In the genomic region with DNA sequence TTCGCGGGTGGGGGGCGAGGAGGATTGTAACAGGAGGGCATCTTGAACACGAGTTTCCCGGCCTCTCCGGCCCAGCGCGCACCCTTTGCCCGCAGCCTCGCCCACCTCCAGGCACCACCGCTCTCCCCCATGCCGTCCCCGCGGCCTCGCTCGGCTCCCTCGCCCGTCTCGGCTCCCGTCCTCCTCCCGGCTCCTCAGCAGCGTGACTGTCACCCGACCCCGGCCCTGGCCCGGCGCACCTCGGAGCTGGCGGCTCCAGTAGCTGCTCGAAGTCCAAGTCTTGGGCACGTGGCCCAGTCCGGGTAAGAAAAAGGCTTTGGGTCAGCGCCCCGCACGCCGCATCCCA, we compare ENCODE assay signal across 7 mouse cellular contexts. TPM values are rescaled to one million over a fixed set of nuclear protein-coding genes. Genes with fewer than 3 reads are reported as not detected.
DNase-seq lines count a peak whose midpoint lies in the region; ATAC-seq and TF ChIP-seq lines count a peak whose summit lies in the region.

No protein-coding gene starts in this region.

- H3K4me2 ChIP-seq in neural tube, embryonic 11.5 days (ENCODE audit: low read depth): peak overlapping the region; percentile 93
- H3K4me2 ChIP-seq in limb, embryonic 14.5 days (replicated peaks; ENCODE audit: low read depth, low read length, severe bottlenecking): peak overlapping the region; percentile 72
- peak overlapping the region; percentile 64 for H3K4me2 ChIP-seq in stomach, embryonic 14.5 days (replicated peaks; ENCODE audit: low read depth, low read length)

- H3K27ac ChIP-seq in neural tube, embryonic 11.5 days (ENCODE audit: low read depth, low read length): peak overlapping the region; percentile 78; the same call in 1 of the 2 replicates
- H3K27ac ChIP-seq in limb, embryonic 14.5 days (replicated peaks; ENCODE audit: low read depth, low read length): peak overlapping the region; percentile 83
- peak overlapping the region; percentile 86 for H3K27ac ChIP-seq in stomach, embryonic 14.5 days (ENCODE audit: low read length)

- WGBS in neural tube, embryonic 11.5 days: under 1% methylated on average over 34 of the region's 35 CpGs
- WGBS in limb, embryonic 14.5 days: 1% methylated on average over 31 of the region's 35 CpGs
- 0% methylated on average over 32 of the region's 35 CpGs for whole genome bisulfite sequencing in stomach, embryonic 14.5 days

- no peak for DNase-seq in neural tube, embryonic 11.5 days (ENCODE audit: low spot score)
- DNase-seq in neural tube, embryonic 10.5 days (ENCODE audit: extremely low spot score, low spot score): no peak
- DNase-seq in limb, embryonic 14.5 days (ENCODE audit: low spot score): no peak
- no peak for DNase-seq in right cerebral cortex, adult 18-20 months
- no peak for DNase-seq in ovary, adult 18-20 months (ENCODE audit: low spot score)

- H3K4me1 ChIP-seq in neural tube, embryonic 11.5 days (ENCODE audit: control insufficient read depth, insufficient read depth, low read length): peaks cover 11% of the 10 kb centered on the region
- H3K4me1 ChIP-seq in limb, embryonic 14.5 days (ENCODE audit: control insufficient read depth, insufficient read depth, low read length): peaks cover 7% of the 10 kb centered on the region
- peaks cover 4% of the 10 kb centered on the region; the same call in 1 of the 2 replicates for H3K4me1 ChIP-seq in stomach, embryonic 14.5 days (ENCODE audit: control insufficient read depth, insufficient read depth, low read length)

- peak overlapping the region; percentile 88 for H3K9ac ChIP-seq in neural tube, embryonic 11.5 days (ENCODE audit: low read length)
- H3K9ac ChIP-seq in limb, embryonic 14.5 days (ENCODE audit: low read depth, low read length, severe bottlenecking): peak overlapping the region; percentile 89
- peak overlapping the region; percentile 87 for H3K9ac ChIP-seq in stomach, embryonic 14.5 days (replicated peaks; ENCODE audit: low read depth, low read length)

- H3K4me3 ChIP-seq in neural tube, embryonic 11.5 days (ENCODE audit: low read depth, low read length): peak overlapping the region; percentile 81
- H3K4me3 ChIP-seq in limb, embryonic 14.5 days (replicated peaks; ENCODE audit: low read length): peak overlapping the region; percentile 97
- peak overlapping the region; percentile 89 for H3K4me3 ChIP-seq in stomach, embryonic 14.5 days (ENCODE audit: low read depth, low read length)

- TF ChIP-seq POLR2A in limb, embryonic 14.5 days (IDR thresholded peaks at IDR 0.05; ENCODE audit: borderline replicate concordance, extremely low read depth, insufficient read depth, insufficient read length): no peak

- no peaks in the 10 kb centered on the region for H3K9me3 ChIP-seq in neural tube, embryonic 11.5 days (ENCODE audit: control insufficient read depth, low read length)
- H3K9me3 ChIP-seq in limb, embryonic 14.5 days (ENCODE audit: control insufficient read depth, low read length): no peaks in the 10 kb centered on the region
- no peaks in the 10 kb centered on the region for H3K9me3 ChIP-seq in stomach, embryonic 14.5 days (ENCODE audit: control insufficient read depth, low read depth, low read length)

- ATAC-seq in neural tube, embryonic 11.5 days (ENCODE audit: insufficient read depth, low FRiP score, low TSS enrichment): peak; percentile 72
- peak; percentile 55 for ATAC-seq in erythroid progenitor cell, adult 5-6 weeks (replicated peaks; ENCODE audit: low FRiP score, poor library complexity, severe bottlenecking)
- ATAC-seq in limb, embryonic 14.5 days (ENCODE audit: low FRiP score, low read depth): peak; percentile 76
- ATAC-seq in stomach, embryonic 14.5 days (ENCODE audit: insufficient number of reproducible peaks, insufficient read depth, low FRiP score, low read depth): peak; percentile 62

- peaks cover 3% of the 10 kb centered on the region; the same call in 1 of the 2 replicates for H3K36me3 ChIP-seq in neural tube, embryonic 11.5 days (ENCODE audit: control insufficient read depth, insufficient read depth, low read length)
- peaks cover 27% of the 10 kb centered on the region for H3K36me3 ChIP-seq in limb, embryonic 14.5 days (ENCODE audit: control insufficient read depth, insufficient read depth, low read length)
- H3K36me3 ChIP-seq in stomach, embryonic 14.5 days (ENCODE audit: control insufficient read depth, insufficient read depth, low read length): no peaks in the 10 kb centered on the region; the same call in none of the 2 replicates

- no peaks in the 10 kb centered on the region for H3K27me3 ChIP-seq in neural tube, embryonic 11.5 days (ENCODE audit: control insufficient read depth, insufficient read depth, low read length)
- no peaks in the 10 kb centered on the region for H3K27me3 ChIP-seq in limb, embryonic 14.5 days (ENCODE audit: control insufficient read depth, insufficient read depth, low read length)
- H3K27me3 ChIP-seq in stomach, embryonic 14.5 days (ENCODE audit: control insufficient read depth, insufficient read depth, low read length): no peaks in the 10 kb centered on the region

RNA-seq across cellular contexts. Expression of a gene that starts 0.3 kb away (rescaled TPM):
- polyA plus RNA-seq in neural tube, embryonic 11.5 days (2014; fragmentation: Nextera tagmentation; extraction: Ambion mirVana): 25.6 and 28.7 TPM in 2 replicates
- total RNA-seq in erythroid progenitor cell, adult 5-6 weeks (2015; ENCODE audit: low replicate concordance): 4.3 and 9.2 TPM in 2 replicates
- total RNA-seq in erythroid progenitor cell, adult 5-6 weeks (2017; ENCODE audit: low replicate concordance): 5.6 and 6.0 TPM in 2 replicates
- 15.0 and 15.4 TPM in 2 replicates for polyA plus RNA-seq in limb, embryonic 14.5 days (2012; rRNA removed)
- 19.6 and 26.4 TPM in 2 replicates for polyA plus RNA-seq in limb, embryonic 14.5 days (2014; fragmentation: Nextera tagmentation; extraction: Ambion mirVana)
- polyA plus RNA-seq in stomach, embryonic 14.5 days (2014; fragmentation: Nextera tagmentation; extraction: Ambion mirVana): 16.9 and 23.4 TPM in 2 replicates

RNA-seq across cellular contexts. Expression of a gene that starts 8.7 kb away (rescaled TPM):
- 48.6 and 53.9 TPM in 2 replicates for polyA plus RNA-seq in neural tube, embryonic 11.5 days (2014; fragmentation: Nextera tagmentation; extraction: Ambion mirVana)
- 3.6 and 15.9 TPM in 2 replicates for total RNA-seq in erythroid progenitor cell, adult 5-6 weeks (2015; ENCODE audit: low replicate concordance)
- total RNA-seq in erythroid progenitor cell, adult 5-6 weeks (2017; ENCODE audit: low replicate concordance): 3.3 and 4.5 TPM in 2 replicates
- polyA plus RNA-seq in limb, embryonic 14.5 days (2012; rRNA removed): 72.1 and 77.7 TPM in 2 replicates
- polyA plus RNA-seq in limb, embryonic 14.5 days (2014; fragmentation: Nextera tagmentation; extraction: Ambion mirVana): 70.4 and 71.5 TPM in 2 replicates
- polyA plus RNA-seq in stomach, embryonic 14.5 days (2014; fragmentation: Nextera tagmentation; extraction: Ambion mirVana): 79.4 and 82.8 TPM in 2 replicates

RNA-seq across cellular contexts. Expression of a gene that starts 28.6 kb away (rescaled TPM):
- not detected in 2 replicates for polyA plus RNA-seq in neural tube, embryonic 11.5 days (2014; fragmentation: Nextera tagmentation; extraction: Ambion mirVana)
- not detected in 2 replicates for total RNA-seq in erythroid progenitor cell, adult 5-6 weeks (2015; ENCODE audit: low replicate concordance)
- not detected in 2 replicates for total RNA-seq in erythroid progenitor cell, adult 5-6 weeks (2017; ENCODE audit: low replicate concordance)
- polyA plus RNA-seq in limb, embryonic 14.5 days (2012; rRNA removed): not detected in 2 replicates
- 0.40 TPM in 1 of 2 replicates, not detected in the other for polyA plus RNA-seq in limb, embryonic 14.5 days (2014; fragmentation: Nextera tagmentation; extraction: Ambion mirVana)
- not detected in 2 replicates for polyA plus RNA-seq in stomach, embryonic 14.5 days (2014; fragmentation: Nextera tagmentation; extraction: Ambion mirVana)

RNA-seq across cellular contexts. Expression of a gene that starts 32.9 kb away (rescaled TPM):
- not detected in 2 replicates for polyA plus RNA-seq in neural tube, embryonic 11.5 days (2014; fragmentation: Nextera tagmentation; extraction: Ambion mirVana)
- total RNA-seq in erythroid progenitor cell, adult 5-6 weeks (2015; ENCODE audit: low replicate concordance): not detected in 2 replicates
- not detected in 2 replicates for total RNA-seq in erythroid progenitor cell, adult 5-6 weeks (2017; ENCODE audit: low replicate concordance)
- 0.40 and 0.78 TPM in 2 replicates for polyA plus RNA-seq in limb, embryonic 14.5 days (2012; rRNA removed)
- not detected in 2 replicates for polyA plus RNA-seq in limb, embryonic 14.5 days (2014; fragmentation: Nextera tagmentation; extraction: Ambion mirVana)
- not detected in 2 replicates for polyA plus RNA-seq in stomach, embryonic 14.5 days (2014; fragmentation: Nextera tagmentation; extraction: Ambion mirVana)

RNA-seq across cellular contexts. Expression of a gene that starts 40.1 kb away (rescaled TPM):
- polyA plus RNA-seq in neural tube, embryonic 11.5 days (2014; fragmentation: Nextera tagmentation; extraction: Ambion mirVana): not detected in 2 replicates
- total RNA-seq in erythroid progenitor cell, adult 5-6 weeks (2015; ENCODE audit: low replicate concordance): not detected in 2 replicates
- total RNA-seq in erythroid progenitor cell, adult 5-6 weeks (2017; ENCODE audit: low replicate concordance): not detected in 2 replicates
- polyA plus RNA-seq in limb, embryonic 14.5 days (2012; rRNA removed): 0.08 and 0.32 TPM in 2 replicates
- polyA plus RNA-seq in limb, embryonic 14.5 days (2014; fragmentation: Nextera tagmentation; extraction: Ambion mirVana): 0.11 TPM in 1 of 2 replicates, not detected in the other
- 0.11 TPM in 1 of 2 replicates, not detected in the other for polyA plus RNA-seq in stomach, embryonic 14.5 days (2014; fragmentation: Nextera tagmentation; extraction: Ambion mirVana)
